Mouse (Mus musculus): ENCODE data around the gene Marc1.

DNA sequence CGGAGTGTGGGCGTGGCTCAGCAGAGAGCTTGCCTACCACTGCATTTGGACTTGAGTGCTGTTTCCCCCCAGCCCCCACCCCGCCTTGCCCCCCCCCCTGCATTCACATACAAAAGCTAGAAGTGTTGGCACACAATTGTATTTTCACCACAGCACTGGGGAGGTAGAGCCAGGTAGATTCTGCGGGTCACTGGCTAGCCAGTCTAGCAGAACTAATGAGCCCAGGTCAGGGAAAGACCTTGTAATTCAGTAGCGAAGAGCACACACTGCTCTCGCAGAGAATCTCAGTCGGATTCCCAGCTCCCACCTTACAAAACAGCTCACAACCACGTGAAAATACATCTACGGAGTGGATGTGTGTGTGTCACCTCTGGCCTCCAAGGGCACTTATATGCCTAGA is 35.8 kb downstream of the Marc1 start:
- TF ChIP-seq CTCF (IDR thresholded peaks at IDR 0.05; ENCODE audit: low read depth, low read length) (no peak), POLR2A (IDR thresholded peaks at IDR 0.05; ENCODE audit: borderline replicate concordance, low read depth, low read length) (no peak)

All from bone marrow macrophage, adult 2 months (primary cell).